ENCODE assay signal across 13 mouse cellular contexts in the genomic region with DNA sequence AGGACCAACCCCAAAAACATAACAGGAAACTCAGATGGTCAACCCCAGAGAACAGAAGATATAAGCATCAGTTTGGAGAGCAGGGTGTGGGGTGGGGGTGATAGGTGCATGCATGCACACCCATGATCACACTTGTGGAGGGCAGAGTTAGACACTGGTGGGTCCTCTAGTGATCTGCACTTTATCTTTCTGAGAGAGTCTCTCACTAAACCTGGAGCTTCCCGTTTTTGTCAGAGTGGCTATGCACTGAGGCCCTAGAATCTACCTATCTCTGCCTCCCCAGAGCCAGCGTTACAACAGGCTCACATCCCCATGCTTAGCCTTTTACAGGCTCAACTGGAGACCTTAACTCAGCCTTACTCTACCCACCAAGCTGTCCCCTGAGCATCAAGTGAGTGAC.
"Had no signal": no experiment of that assay in that cellular context is flagged by ENCODE, and none has a peak within 500 bp of the region (broad histone marks: within the 10 kb centered on the region; RNA-seq: fewer than 3 reads in every experiment).

No protein-coding gene starts in this region.

- H3K27me3 ChIP-seq: intestine, embryonic 15.5 days; limb, embryonic 12.5 days; megakaryocyte, embryonic 14.5 days; midbrain, embryonic 12.5 days; neural tube, embryonic 13.5 days had no signal

- H3K9me3 ChIP-seq: intestine, embryonic 15.5 days; limb, embryonic 12.5 days; midbrain, embryonic 12.5 days; neural tube, embryonic 13.5 days had no signal

- H3K9ac ChIP-seq: intestine, embryonic 15.5 days; limb, embryonic 12.5 days; midbrain, embryonic 12.5 days; neural tube, embryonic 13.5 days had no signal

- H3K4me3 ChIP-seq: intestine, embryonic 15.5 days; limb, embryonic 12.5 days; megakaryocyte, embryonic 14.5 days; midbrain, embryonic 12.5 days; neural tube, embryonic 13.5 days had no signal

- DNase-seq: kidney, adult 2 months; kidney, postnatal 36 days; layer of hippocampus, adult 9-11 months; lung, adult 18-20 months; right cerebral cortex, postnatal 25 days; thymus, adult 18-20 months; thymus, postnatal 14 days had no signal

- H3K27ac ChIP-seq: intestine, embryonic 15.5 days; limb, embryonic 12.5 days; midbrain, embryonic 12.5 days; neural tube, embryonic 13.5 days had no signal

- H3K4me1 ChIP-seq: limb, embryonic 12.5 days; midbrain, embryonic 12.5 days had no signal

- ATAC-seq: intestine, embryonic 15.5 days; midbrain, embryonic 16.5 days had no signal

- H3K4me2 ChIP-seq: intestine, embryonic 15.5 days; limb, embryonic 12.5 days; midbrain, embryonic 12.5 days; neural tube, embryonic 13.5 days had no signal
